Mouse (Mus musculus) layer of hippocampus, adult 11-12 months (tissue): ENCODE measurements around the gene Cnnm2.
A peak's percentile ranks its signal among the peaks of the same experiment; 100 is the strongest.

Experiments used
- DNase-seq: peaks from one replicate; pipeline ENCODE4 v3.0.0; 2022; ENCODE audit warnings: low spot score

Gene Cnnm2

DNA sequence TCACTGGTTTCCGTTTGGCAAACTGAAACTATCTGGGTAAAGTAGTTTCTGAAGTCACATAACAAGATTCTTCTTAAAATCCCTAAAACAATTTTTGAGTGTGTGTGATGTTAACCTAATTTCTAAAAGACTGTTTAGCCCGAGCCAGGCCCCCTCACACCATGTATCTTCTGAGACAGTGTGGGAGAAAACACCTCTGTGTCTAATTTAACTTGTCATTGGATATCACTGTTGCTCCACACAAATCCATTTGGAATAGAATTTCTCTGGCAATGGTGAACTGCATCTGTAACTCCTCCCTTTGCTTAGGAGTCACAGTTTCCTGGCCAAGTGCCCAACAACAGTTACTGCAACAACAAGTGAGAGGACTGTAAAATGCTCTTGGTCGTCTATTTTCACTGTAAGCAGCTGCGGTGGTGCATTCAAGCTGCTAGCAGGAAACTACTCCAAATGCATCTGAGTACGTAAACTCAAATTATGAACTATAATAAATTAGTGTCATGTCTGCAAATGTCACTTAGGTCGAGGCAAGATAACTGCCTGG, 167.7 kb downstream of the Cnnm2 start:
- DNase-seq, result peak; percentile 60
